Mouse (Mus musculus): ENCODE results near the gene Ovca2.

Ovca2 gene

GRCm38 (mm10) chr11:75178672-75179208, at the start of gene Ovca2:
Gene Ovca2, minus strand, starts transcription at chr11:75178835.
- peak; percentile 95 for DNase-seq

GRCm38 (mm10) chr11:75227632-75228031, 49.0 kb upstream of the Ovca2 start:
- DNase-seq, result peak; percentile 20

GRCm38 (mm10) chr11:75224835-75225234, 46.2 kb upstream of the Ovca2 start:
- DNase-seq, result no peak

- no peak for DNase-seq
Measured at GRCm38 (mm10) chr11:75224062-75224461, 45.4 kb upstream of the Ovca2 start.

GRCm38 (mm10) chr11:75220517-75221145, 42.0 kb upstream of the Ovca2 start:
- DNase-seq, result no peak

GRCm38 (mm10) chr11:75220115-75220514, 41.5 kb upstream of the Ovca2 start:
- DNase-seq, result no peak

GRCm38 (mm10) chr11:75214081-75214950, 35.7 kb upstream of the Ovca2 start:
- DNase-seq, result no peak

GRCm38 (mm10) chr11:75213372-75214080, 34.9 kb upstream of the Ovca2 start:
- peak; percentile 55 for DNase-seq

- DNase-seq, result no peak
Measured at GRCm38 (mm10) chr11:75212876-75213275, 34.2 kb upstream of the Ovca2 start.

- no peak for DNase-seq
Measured at GRCm38 (mm10) chr11:75212031-75212667, 33.5 kb upstream of the Ovca2 start.

GRCm38 (mm10) chr11:75210755-75211154, 32.1 kb upstream of the Ovca2 start:
- no peak for DNase-seq

- no peak for DNase-seq
Measured at GRCm38 (mm10) chr11:75210093-75210492, 31.5 kb upstream of the Ovca2 start.

GRCm38 (mm10) chr11:75209363-75209762, 30.7 kb upstream of the Ovca2 start:
- no peak for DNase-seq

- DNase-seq, result no peak
Measured at GRCm38 (mm10) chr11:75206347-75206746, 27.7 kb upstream of the Ovca2 start.

GRCm38 (mm10) chr11:75204472-75204871, 25.8 kb upstream of the Ovca2 start:
- peak; percentile 21 for DNase-seq

GRCm38 (mm10) chr11:75203926-75204325, 25.3 kb upstream of the Ovca2 start:
- DNase-seq, result no peak

- no peak for DNase-seq
Measured at GRCm38 (mm10) chr11:75201721-75202120, 23.1 kb upstream of the Ovca2 start.

GRCm38 (mm10) chr11:75200935-75201334, 22.3 kb upstream of the Ovca2 start:
- DNase-seq, result no peak

- no peak for DNase-seq
Measured at GRCm38 (mm10) chr11:75199951-75200350, 21.3 kb upstream of the Ovca2 start.

- no peak for DNase-seq
Measured at GRCm38 (mm10) chr11:75198792-75199191, 20.2 kb upstream of the Ovca2 start.

GRCm38 (mm10) chr11:75197956-75198355, 19.3 kb upstream of the Ovca2 start:
- DNase-seq, result peak; percentile 17

- no peak for DNase-seq
Measured at GRCm38 (mm10) chr11:75196131-75196530, 17.5 kb upstream of the Ovca2 start.

Measured in thymus, postnatal 14 days (tissue).